Mouse (Mus musculus): ENCODE results near the gene Zfp541.

Gene Zfp541

DNA sequence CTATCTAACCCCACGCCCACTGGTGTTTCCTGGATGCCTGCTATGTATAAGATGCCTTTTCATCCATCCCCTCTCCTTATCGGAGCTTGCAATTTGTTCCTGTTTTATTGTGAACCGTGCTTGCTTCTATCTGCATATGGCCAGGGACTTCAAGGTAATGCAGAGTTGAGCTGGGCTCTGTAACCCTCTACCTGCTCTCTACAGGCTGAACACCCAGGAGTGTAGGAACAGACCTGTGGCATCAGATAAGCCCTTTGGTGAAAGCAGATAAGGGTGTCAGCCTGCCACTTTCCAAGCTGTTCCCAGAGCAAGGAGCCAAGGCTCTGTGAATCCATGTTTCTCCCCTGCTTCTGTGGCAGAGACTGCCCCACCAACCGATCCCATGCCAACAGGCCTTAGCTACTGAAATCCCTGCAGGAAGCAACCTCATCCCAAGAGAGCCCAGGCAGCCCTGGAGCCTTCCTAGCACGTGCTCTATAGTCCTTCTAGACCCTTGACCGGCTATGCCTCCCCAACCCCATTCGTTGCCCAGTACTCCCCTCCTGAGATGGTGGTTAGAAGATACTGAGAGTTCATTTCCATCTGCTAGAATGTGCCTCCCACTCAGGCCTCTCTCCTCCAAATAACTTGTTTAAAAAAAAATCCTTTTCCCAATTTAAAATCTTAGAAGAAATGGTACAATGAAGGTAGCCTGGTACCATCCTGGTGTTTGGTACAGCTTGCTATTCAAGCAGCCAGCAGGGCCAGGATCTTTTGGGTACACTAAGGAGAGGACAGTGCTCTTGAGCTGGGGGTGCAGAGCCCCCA lies 49.9 kb downstream of the Zfp541 start:
- Histone ChIP-seq H3K27me3 (ENCODE audit: control insufficient read depth, insufficient read depth, low read length, poor library complexity, severe bottlenecking) (no peaks in the 10 kb centered on the region), H3K36me3 (ENCODE audit: control insufficient read depth, insufficient read depth, low read length, poor library complexity, severe bottlenecking) (peaks cover 17% of the 10 kb centered on the region)
- DNase-seq (ENCODE audit: low read depth, low spot score) = no peak

DNA sequence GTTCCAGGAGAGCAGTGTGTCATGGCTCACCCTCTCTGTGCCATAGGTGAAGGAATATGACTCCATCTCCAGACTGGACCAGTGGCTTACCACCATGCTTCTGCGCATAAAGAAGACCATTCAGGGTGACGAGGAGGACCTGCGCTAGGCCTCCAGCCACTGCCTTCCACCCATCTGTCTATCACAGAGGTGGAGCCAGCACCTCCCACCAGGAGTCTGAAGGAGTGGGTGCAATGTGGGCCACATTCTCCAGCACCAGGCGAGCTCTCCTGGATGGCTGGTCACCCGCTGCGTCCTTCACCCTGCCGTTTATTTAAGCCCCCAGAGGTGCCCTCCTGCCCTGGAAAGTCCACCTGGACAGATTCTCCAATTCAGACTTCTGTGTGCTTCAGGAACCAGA lies 54.8 kb downstream of the Zfp541 start:
- Histone ChIP-seq H3K27me3 (ENCODE audit: control insufficient read depth, insufficient read depth, low read length, poor library complexity, severe bottlenecking) (no peaks in the 10 kb centered on the region), H3K36me3 (ENCODE audit: control insufficient read depth, insufficient read depth, low read length, poor library complexity, severe bottlenecking) (peaks cover 9% of the 10 kb centered on the region; the same call in 1 of the 2 replicates)
- DNase-seq (ENCODE audit: low read depth, low spot score) = no peak

GRCm38 (mm10) chr7:16117100-16117499 lies 55.5 kb downstream of the Zfp541 start:
- Histone ChIP-seq H3K27me3 (ENCODE audit: control insufficient read depth, insufficient read depth, low read length, poor library complexity, severe bottlenecking) (no peaks in the 10 kb centered on the region), H3K36me3 (ENCODE audit: control insufficient read depth, insufficient read depth, low read length, poor library complexity, severe bottlenecking) (peaks cover 7% of the 10 kb centered on the region; the same call in 1 of the 2 replicates)
- no peak for DNase-seq (ENCODE audit: low read depth, low spot score)

DNA sequence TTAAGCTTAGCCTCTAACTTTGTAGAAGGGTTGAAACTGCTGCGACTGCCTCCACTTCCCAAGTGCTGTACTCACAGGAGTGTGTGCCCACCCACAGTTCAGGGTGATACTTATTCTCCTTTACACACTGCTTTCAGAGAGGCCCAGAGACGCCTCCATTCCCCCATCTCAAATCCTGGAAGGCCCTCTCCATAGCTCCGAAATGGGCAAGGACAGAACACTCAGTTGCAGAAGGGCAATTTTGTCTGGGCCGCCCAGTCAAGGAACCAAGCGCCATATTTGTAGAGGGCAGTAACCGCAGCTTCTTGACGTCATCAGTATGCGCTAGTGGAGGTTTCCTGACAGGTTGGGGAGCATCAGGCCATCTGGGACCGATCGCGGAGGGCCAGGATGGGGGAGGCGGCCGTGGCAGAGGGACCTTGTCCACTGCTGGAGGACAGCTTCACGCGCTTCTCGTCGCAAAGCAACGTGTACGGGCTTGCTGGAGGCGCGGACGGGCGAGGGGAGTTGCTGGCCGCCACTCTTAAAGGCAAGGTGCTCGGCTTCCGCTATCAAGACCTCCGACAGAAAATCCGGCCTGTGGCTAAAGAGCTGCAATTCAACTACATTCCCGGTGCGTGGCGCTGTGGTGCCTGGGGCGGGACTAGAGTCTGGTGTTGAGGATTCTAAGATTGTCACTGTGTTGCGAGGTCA lies 58.1 kb downstream of the Zfp541 start, which contains the start of gene Kptn:
TSS of gene Kptn (plus strand) at position 327 of the 693 bp plus-strand sequence.
- H3K36me3 ChIP-seq (ENCODE audit: control insufficient read depth, insufficient read depth, low read length, poor library complexity, severe bottlenecking) = peaks cover 4% of the 10 kb centered on the region; the same call in 1 of the 2 replicates
- H3K27me3 ChIP-seq (ENCODE audit: control insufficient read depth, insufficient read depth, low read length, poor library complexity, severe bottlenecking) = no peaks in the 10 kb centered on the region
- peak; percentile 95 for DNase-seq (ENCODE audit: low read depth, low spot score)

- no peak for DNase-seq (ENCODE audit: low read depth, low spot score)
- Histone ChIP-seq H3K27me3 (ENCODE audit: control insufficient read depth, insufficient read depth, low read length, poor library complexity, severe bottlenecking) (no peaks in the 10 kb centered on the region), H3K36me3 (ENCODE audit: control insufficient read depth, insufficient read depth, low read length, poor library complexity, severe bottlenecking) (peaks cover 2% of the 10 kb centered on the region; the same call in 1 of the 2 replicates)
These were observed 58.6 kb downstream of the Zfp541 start for GRCm38 (mm10) chr7:16120262-16120600.

- no peak for DNase-seq (ENCODE audit: low read depth, low spot score)
- Histone ChIP-seq H3K36me3 (ENCODE audit: control insufficient read depth, insufficient read depth, low read length, poor library complexity, severe bottlenecking) (no peaks in the 10 kb centered on the region), H3K27me3 (ENCODE audit: control insufficient read depth, insufficient read depth, low read length, poor library complexity, severe bottlenecking) (no peaks in the 10 kb centered on the region)
These were observed 64.2 kb downstream of the Zfp541 start for GRCm38 (mm10) chr7:16125829-16126228.

GRCm38 (mm10) chr7:16128344-16128743 lies 66.7 kb downstream of the Zfp541 start:
- Histone ChIP-seq H3K36me3 (ENCODE audit: control insufficient read depth, insufficient read depth, low read length, poor library complexity, severe bottlenecking) (no peaks in the 10 kb centered on the region), H3K27me3 (ENCODE audit: control insufficient read depth, insufficient read depth, low read length, poor library complexity, severe bottlenecking) (no peaks in the 10 kb centered on the region)
- DNase-seq (ENCODE audit: low read depth, low spot score) = no peak

- no peaks in the 10 kb centered on the region for H3K36me3 ChIP-seq (ENCODE audit: control insufficient read depth, insufficient read depth, low read length, poor library complexity, severe bottlenecking)
- DNase-seq (ENCODE audit: low read depth, low spot score) = no peak
- H3K27me3 ChIP-seq (ENCODE audit: control insufficient read depth, insufficient read depth, low read length, poor library complexity, severe bottlenecking) = no peaks in the 10 kb centered on the region
These were observed 67.3 kb downstream of the Zfp541 start for GRCm38 (mm10) chr7:16128899-16129298.

DNA sequence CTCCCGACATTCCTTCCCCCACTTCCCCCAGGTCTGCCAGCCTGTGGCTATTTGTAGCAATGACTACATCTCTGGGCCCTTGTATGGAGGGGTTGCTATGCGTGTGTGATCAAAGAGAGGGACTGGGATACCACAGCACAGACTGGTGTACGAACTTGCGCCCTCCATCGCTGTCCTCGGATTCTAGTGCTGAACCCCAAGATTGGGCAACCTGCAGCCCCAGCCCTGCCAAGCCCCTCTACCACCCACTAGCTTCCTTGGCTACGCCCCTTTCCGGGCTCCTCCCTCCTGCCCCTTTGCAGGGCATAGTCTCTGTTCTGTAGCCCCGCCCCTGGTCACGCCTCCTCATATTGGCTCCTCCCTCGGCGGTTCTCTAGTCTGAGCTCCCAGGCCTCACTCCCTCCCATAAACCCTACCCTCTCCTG lies 67.8 kb downstream of the Zfp541 start, which contains the start of gene Slc8a2:
TSS of gene Slc8a2 (plus strand) at position 406 of the 425 bp plus-strand sequence.
- H3K27me3 ChIP-seq (ENCODE audit: control insufficient read depth, insufficient read depth, low read length, poor library complexity, severe bottlenecking) = no peaks in the 10 kb centered on the region
- DNase-seq (ENCODE audit: low read depth, low spot score) = peak; percentile 59

DNA sequence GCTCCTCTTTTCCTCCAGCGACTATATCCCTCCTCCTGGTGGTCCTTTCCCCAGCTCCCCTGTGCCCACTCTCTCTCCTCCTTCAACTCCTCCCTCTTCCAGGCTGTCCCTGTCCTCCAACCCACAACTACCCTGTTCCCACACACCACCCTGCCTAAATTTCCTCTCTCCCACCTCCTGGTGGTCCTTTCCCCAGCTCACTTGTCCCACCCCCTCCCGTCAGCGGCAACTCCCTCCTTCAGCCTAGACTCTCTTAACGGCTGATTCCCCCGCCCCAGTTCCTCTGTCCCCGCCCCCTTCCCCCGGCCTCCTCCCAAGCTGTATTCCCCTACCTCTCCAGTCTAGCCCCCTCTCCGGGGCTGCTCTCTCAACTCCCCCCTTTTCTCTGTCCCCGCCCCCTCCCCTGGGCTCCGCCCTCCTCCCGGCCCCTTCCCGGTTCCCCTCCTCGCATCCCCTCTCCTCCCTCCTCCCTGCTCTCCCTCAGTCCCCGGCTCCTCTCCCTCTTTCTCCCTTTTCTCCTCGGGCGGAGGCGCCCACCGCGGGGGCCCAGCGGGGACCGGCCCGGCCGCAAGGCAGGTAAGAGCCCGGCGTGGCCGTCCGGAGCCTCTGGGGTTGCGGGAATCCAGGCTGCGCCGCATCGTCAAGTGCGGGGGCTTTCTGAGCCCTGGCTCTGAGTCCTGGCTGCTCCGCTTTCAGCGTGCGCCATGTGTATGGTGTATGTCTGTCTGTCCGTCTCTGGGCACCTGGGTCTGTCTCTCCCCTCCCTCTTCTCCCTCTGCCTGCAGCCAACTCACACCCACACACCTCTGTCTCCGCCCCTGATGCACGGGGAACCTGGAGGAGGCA lies 68.5 kb downstream of the Zfp541 start:
- no peaks in the 10 kb centered on the region for H3K27me3 ChIP-seq (ENCODE audit: control insufficient read depth, insufficient read depth, low read length, poor library complexity, severe bottlenecking)
- DNase-seq (ENCODE audit: low read depth, low spot score) = no peak
- no peaks in the 10 kb centered on the region for H3K36me3 ChIP-seq (ENCODE audit: control insufficient read depth, insufficient read depth, low read length, poor library complexity, severe bottlenecking)

More for the DNA sequence above, 67.8 kb downstream of the Zfp541 start, which contains the start of gene Slc8a2:
- no peaks in the 10 kb centered on the region for H3K36me3 ChIP-seq (ENCODE audit: control insufficient read depth, insufficient read depth, low read length, poor library complexity, severe bottlenecking)

DNA sequence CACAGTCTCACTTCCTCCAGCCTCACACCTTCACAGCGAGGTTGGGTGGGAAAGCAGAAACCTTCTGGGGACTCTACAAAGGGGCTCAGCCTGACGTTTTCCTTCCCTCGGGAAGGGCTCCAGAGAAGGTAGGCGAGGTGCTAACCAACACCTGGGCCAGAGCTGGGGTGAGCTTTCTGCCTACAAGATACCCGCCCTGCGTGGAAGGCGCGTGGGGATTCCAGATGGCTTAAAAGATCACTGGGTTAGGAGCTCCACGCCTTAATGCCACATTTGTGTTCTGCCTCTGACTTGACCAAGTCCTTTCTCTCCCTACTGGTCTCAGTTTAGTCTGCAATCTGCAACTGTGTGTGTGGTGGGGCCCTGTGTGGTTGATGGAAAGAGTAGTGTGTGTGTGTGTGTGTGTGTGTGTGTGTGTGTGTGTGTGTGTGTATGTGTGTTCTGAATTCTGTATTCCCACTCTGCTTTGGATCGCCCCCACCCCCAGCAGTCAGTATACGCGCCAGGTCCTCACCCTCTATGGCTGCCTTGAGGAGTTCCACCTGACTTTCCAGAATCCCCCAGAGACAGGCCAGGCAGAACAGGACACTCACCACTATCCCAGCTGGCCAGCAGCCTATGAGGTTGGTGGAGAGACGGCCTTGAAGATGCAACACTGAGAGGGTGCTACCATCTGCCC lies 69.5 kb downstream of the Zfp541 start:
- Histone ChIP-seq H3K27me3 (ENCODE audit: control insufficient read depth, insufficient read depth, low read length, poor library complexity, severe bottlenecking) (no peaks in the 10 kb centered on the region), H3K36me3 (ENCODE audit: control insufficient read depth, insufficient read depth, low read length, poor library complexity, severe bottlenecking) (no peaks in the 10 kb centered on the region)
- no peak for DNase-seq (ENCODE audit: low read depth, low spot score)

DNA sequence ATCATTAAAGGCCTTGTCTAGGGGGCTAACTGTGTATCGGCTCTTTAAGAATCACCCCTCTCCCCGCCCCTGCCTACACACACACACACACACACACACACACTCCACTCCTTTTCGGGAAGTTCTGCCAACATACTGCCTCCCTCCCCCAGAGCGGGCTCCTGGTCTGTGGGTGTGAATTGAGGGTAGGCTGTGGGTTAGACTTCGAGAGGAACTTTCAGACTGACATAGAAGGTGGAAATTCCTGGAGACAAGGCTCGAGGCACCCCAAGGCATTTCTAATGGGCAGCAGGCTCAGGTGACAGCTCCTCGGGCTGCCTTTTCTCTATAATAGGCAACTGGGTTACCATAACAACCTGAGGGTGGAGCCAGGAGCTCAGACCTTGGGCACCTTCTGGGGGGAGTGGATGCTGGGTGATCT lies 70.6 kb downstream of the Zfp541 start:
- Histone ChIP-seq H3K27me3 (ENCODE audit: control insufficient read depth, insufficient read depth, low read length, poor library complexity, severe bottlenecking) (no peaks in the 10 kb centered on the region), H3K36me3 (ENCODE audit: control insufficient read depth, insufficient read depth, low read length, poor library complexity, severe bottlenecking) (no peaks in the 10 kb centered on the region)
- no peak for DNase-seq (ENCODE audit: low read depth, low spot score)

DNA sequence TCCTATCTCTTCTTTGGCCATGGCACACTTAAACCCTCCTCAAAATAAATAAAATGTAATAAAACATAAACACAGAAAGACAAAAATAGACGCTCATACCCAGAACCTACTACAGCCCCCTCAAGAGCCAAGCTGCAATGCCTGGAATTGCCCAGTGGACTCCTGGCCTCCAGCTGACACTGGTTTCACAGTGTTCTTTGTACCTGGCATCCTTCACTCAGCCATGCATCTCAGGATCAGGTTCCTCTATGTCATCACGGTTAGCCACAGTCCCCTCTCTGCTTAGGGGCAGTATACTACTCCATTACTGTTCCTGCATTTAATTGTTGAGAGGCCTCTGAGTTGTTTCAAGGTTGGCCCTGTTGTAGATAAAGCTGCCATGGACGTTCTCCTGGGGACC lies 71.3 kb downstream of the Zfp541 start:
- no peaks in the 10 kb centered on the region for H3K27me3 ChIP-seq (ENCODE audit: control insufficient read depth, insufficient read depth, low read length, poor library complexity, severe bottlenecking)
- H3K36me3 ChIP-seq (ENCODE audit: control insufficient read depth, insufficient read depth, low read length, poor library complexity, severe bottlenecking) = no peaks in the 10 kb centered on the region

GRCm38 (mm10) chr7:16133691-16134090 lies 72.1 kb downstream of the Zfp541 start:
- Histone ChIP-seq H3K27me3 (ENCODE audit: control insufficient read depth, insufficient read depth, low read length, poor library complexity, severe bottlenecking) (no peaks in the 10 kb centered on the region), H3K36me3 (ENCODE audit: control insufficient read depth, insufficient read depth, low read length, poor library complexity, severe bottlenecking) (no peaks in the 10 kb centered on the region)
- no peak for DNase-seq (ENCODE audit: low read depth, low spot score)

More for the DNA sequence above, 71.3 kb downstream of the Zfp541 start:
- no peak for DNase-seq (ENCODE audit: low read depth, low spot score)

Data from splenic B cell, adult 2 months (primary cell).